Mouse (Mus musculus): ENCODE measurements around the gene Entpd1. TPM values are rescaled to one million over a fixed set of nuclear protein-coding genes. Genes with fewer than 3 reads are reported as not detected.
A peak's percentile ranks its signal among the peaks of the same experiment; 100 is the strongest.

Gene Entpd1
- polyA plus RNA-seq, 1 experiment from 2014 or later = 8.5 TPM

- Histone ChIP-seq H3K9me3 (ENCODE audit: control insufficient read depth, low read length) (no peaks in the 10 kb centered on the region), H3K36me3 (ENCODE audit: control insufficient read depth, insufficient read depth, low read length) (no peaks in the 10 kb centered on the region), H3K4me2 (replicated peaks; ENCODE audit: low read depth, low read length) (no peak overlapping the region), H3K27ac (ENCODE audit: low read depth, low read length) (no peak overlapping the region), H3K9ac (ENCODE audit: low read depth, low read length) (no peak overlapping the region), H3K27me3 (ENCODE audit: control insufficient read depth, insufficient read depth, low read length) (no peaks in the 10 kb centered on the region), H3K4me1 (replicated peaks; ENCODE audit: control insufficient read depth, insufficient read depth, low read length) (no peaks in the 10 kb centered on the region; the same call in 1 of the 2 replicates), H3K4me3 (ENCODE audit: low read depth, low read length) (no peak overlapping the region)
- no peak for ATAC-seq (ENCODE audit: low FRiP score)
- DNase-seq (ENCODE audit: low spot score) = no peak
- WGBS = 87% methylated on average over 13 of the region's 16 CpGs
These were observed 100.9 kb downstream of the Entpd1 start for GRCm38 (mm10) chr19:40712889-40713628.

GRCm38 (mm10) chr19:40714700-40715099 lies 102.5 kb downstream of the Entpd1 start:
- WGBS = 84% methylated on average over 5 of the region's 5 CpGs

GRCm38 (mm10) chr19:40716981-40717380 lies 104.8 kb downstream of the Entpd1 start:
- no peak overlapping the region for H3K27ac ChIP-seq (ENCODE audit: low read depth, low read length)
- H3K4me1 ChIP-seq (replicated peaks; ENCODE audit: control insufficient read depth, insufficient read depth, low read length) = no peaks in the 10 kb centered on the region
- DNase-seq (ENCODE audit: low spot score) (no peak), ATAC-seq (ENCODE audit: low FRiP score) (no peak)
- H3K36me3 ChIP-seq (ENCODE audit: control insufficient read depth, insufficient read depth, low read length) = no peaks in the 10 kb centered on the region
- WGBS = 80% methylated on average over 6 of the region's 6 CpGs
- no peak overlapping the region for H3K4me3 ChIP-seq (ENCODE audit: low read depth, low read length)
- no peaks in the 10 kb centered on the region for H3K9me3 ChIP-seq (ENCODE audit: control insufficient read depth, low read length)
- no peak overlapping the region for H3K9ac ChIP-seq (ENCODE audit: low read depth, low read length)
- no peaks in the 10 kb centered on the region for H3K27me3 ChIP-seq (ENCODE audit: control insufficient read depth, insufficient read depth, low read length)
- H3K4me2 ChIP-seq (replicated peaks; ENCODE audit: low read depth, low read length) = no peak overlapping the region

More at GRCm38 (mm10) chr19:40714700-40715099, 102.5 kb downstream of the Entpd1 start:
- DNase-seq (ENCODE audit: low spot score) (no peak), ATAC-seq (ENCODE audit: low FRiP score) (no peak)
- Histone ChIP-seq H3K9me3 (ENCODE audit: control insufficient read depth, low read length) (no peaks in the 10 kb centered on the region), H3K4me1 (replicated peaks; ENCODE audit: control insufficient read depth, insufficient read depth, low read length) (no peaks in the 10 kb centered on the region), H3K36me3 (ENCODE audit: control insufficient read depth, insufficient read depth, low read length) (no peaks in the 10 kb centered on the region), H3K4me3 (ENCODE audit: low read depth, low read length) (no peak overlapping the region), H3K9ac (ENCODE audit: low read depth, low read length) (no peak overlapping the region), H3K4me2 (replicated peaks; ENCODE audit: low read depth, low read length) (no peak overlapping the region), H3K27ac (ENCODE audit: low read depth, low read length) (no peak overlapping the region), H3K27me3 (ENCODE audit: control insufficient read depth, insufficient read depth, low read length) (no peaks in the 10 kb centered on the region)

GRCm38 (mm10) chr19:40719439-40720105 lies 107.4 kb downstream of the Entpd1 start:
- no peaks in the 10 kb centered on the region for H3K4me1 ChIP-seq (replicated peaks; ENCODE audit: control insufficient read depth, insufficient read depth, low read length)
- no peak for ATAC-seq (ENCODE audit: low FRiP score)
- no peaks in the 10 kb centered on the region for H3K9me3 ChIP-seq (ENCODE audit: control insufficient read depth, low read length)
- no peak overlapping the region for H3K9ac ChIP-seq (ENCODE audit: low read depth, low read length)
- H3K4me3 ChIP-seq (ENCODE audit: low read depth, low read length) = no peak overlapping the region
- 66% methylated on average over 11 of the region's 11 CpGs for WGBS
- H3K36me3 ChIP-seq (ENCODE audit: control insufficient read depth, insufficient read depth, low read length) = no peaks in the 10 kb centered on the region
- no peak overlapping the region for H3K4me2 ChIP-seq (replicated peaks; ENCODE audit: low read depth, low read length)
- no peak overlapping the region for H3K27ac ChIP-seq (ENCODE audit: low read depth, low read length)
- no peaks in the 10 kb centered on the region for H3K27me3 ChIP-seq (ENCODE audit: control insufficient read depth, insufficient read depth, low read length)
- DNase-seq (ENCODE audit: low spot score) = no peak

- no peak overlapping the region for H3K4me2 ChIP-seq (replicated peaks; ENCODE audit: low read depth, low read length)
- no peaks in the 10 kb centered on the region for H3K9me3 ChIP-seq (ENCODE audit: control insufficient read depth, low read length)
- ATAC-seq (ENCODE audit: low FRiP score) (no peak), DNase-seq (ENCODE audit: low spot score) (no peak)
- no peaks in the 10 kb centered on the region for H3K4me1 ChIP-seq (replicated peaks; ENCODE audit: control insufficient read depth, insufficient read depth, low read length)
- no peak overlapping the region for H3K4me3 ChIP-seq (ENCODE audit: low read depth, low read length)
- H3K27me3 ChIP-seq (ENCODE audit: control insufficient read depth, insufficient read depth, low read length) = no peaks in the 10 kb centered on the region
- no peaks in the 10 kb centered on the region for H3K36me3 ChIP-seq (ENCODE audit: control insufficient read depth, insufficient read depth, low read length)
- H3K27ac ChIP-seq (ENCODE audit: low read depth, low read length) = no peak overlapping the region
- H3K9ac ChIP-seq (ENCODE audit: low read depth, low read length) = no peak overlapping the region
- WGBS = 87% methylated on average over 12 of the region's 12 CpGs
These were observed 108.2 kb downstream of the Entpd1 start for GRCm38 (mm10) chr19:40720381-40720780.

GRCm38 (mm10) chr19:40722137-40723038 lies 110.2 kb downstream of the Entpd1 start:
- 61% methylated on average over 11 of the region's 11 CpGs for WGBS
- ATAC-seq (ENCODE audit: low FRiP score) (peak; percentile 74; the same call in 1 of the 2 replicates), DNase-seq (ENCODE audit: low spot score) (peak; percentile 71)
- no peaks in the 10 kb centered on the region for H3K36me3 ChIP-seq (ENCODE audit: control insufficient read depth, insufficient read depth, low read length)
- H3K4me3 ChIP-seq (ENCODE audit: low read depth, low read length) = no peak overlapping the region
- no peaks in the 10 kb centered on the region for H3K27me3 ChIP-seq (ENCODE audit: control insufficient read depth, insufficient read depth, low read length)
- no peak overlapping the region for H3K27ac ChIP-seq (ENCODE audit: low read depth, low read length)
- H3K9ac ChIP-seq (ENCODE audit: low read depth, low read length) = no peak overlapping the region
- no peaks in the 10 kb centered on the region for H3K4me1 ChIP-seq (replicated peaks; ENCODE audit: control insufficient read depth, insufficient read depth, low read length)
- H3K9me3 ChIP-seq (ENCODE audit: control insufficient read depth, low read length) = no peaks in the 10 kb centered on the region
- H3K4me2 ChIP-seq (replicated peaks; ENCODE audit: low read depth, low read length) = no peak overlapping the region

- no peak for DNase-seq (ENCODE audit: low spot score)
- no peak overlapping the region for H3K27ac ChIP-seq (ENCODE audit: low read depth, low read length)
- no peaks in the 10 kb centered on the region for H3K36me3 ChIP-seq (ENCODE audit: control insufficient read depth, insufficient read depth, low read length)
- H3K4me1 ChIP-seq (replicated peaks; ENCODE audit: control insufficient read depth, insufficient read depth, low read length) = no peaks in the 10 kb centered on the region
- H3K27me3 ChIP-seq (ENCODE audit: control insufficient read depth, insufficient read depth, low read length) = no peaks in the 10 kb centered on the region
- no peak overlapping the region for H3K4me3 ChIP-seq (ENCODE audit: low read depth, low read length)
- no peak overlapping the region for H3K9ac ChIP-seq (ENCODE audit: low read depth, low read length)
- H3K4me2 ChIP-seq (replicated peaks; ENCODE audit: low read depth, low read length) = no peak overlapping the region
- WGBS = 69% methylated on average over 10 of the region's 10 CpGs
- no peak for ATAC-seq (ENCODE audit: low FRiP score)
- H3K9me3 ChIP-seq (ENCODE audit: control insufficient read depth, low read length) = no peaks in the 10 kb centered on the region
These were observed 111.3 kb downstream of the Entpd1 start for GRCm38 (mm10) chr19:40723516-40723915.

- H3K4me2 ChIP-seq (replicated peaks; ENCODE audit: low read depth, low read length) = no peak overlapping the region
- no peaks in the 10 kb centered on the region for H3K36me3 ChIP-seq (ENCODE audit: control insufficient read depth, insufficient read depth, low read length)
- ATAC-seq (ENCODE audit: low FRiP score) (no peak), DNase-seq (ENCODE audit: low spot score) (no peak)
- no peaks in the 10 kb centered on the region for H3K4me1 ChIP-seq (replicated peaks; ENCODE audit: control insufficient read depth, insufficient read depth, low read length)
- no peak overlapping the region for H3K9ac ChIP-seq (ENCODE audit: low read depth, low read length)
- H3K9me3 ChIP-seq (ENCODE audit: control insufficient read depth, low read length) = no peaks in the 10 kb centered on the region
- no peak overlapping the region for H3K27ac ChIP-seq (ENCODE audit: low read depth, low read length)
- 76% methylated on average over 4 of the region's 4 CpGs for WGBS
- no peaks in the 10 kb centered on the region for H3K27me3 ChIP-seq (ENCODE audit: control insufficient read depth, insufficient read depth, low read length)
- H3K4me3 ChIP-seq (ENCODE audit: low read depth, low read length) = no peak overlapping the region
These were observed 114.0 kb downstream of the Entpd1 start for GRCm38 (mm10) chr19:40726148-40726547.
